Mouse (Mus musculus): ENCODE measurements around the gene N6amt1.
A peak's percentile ranks its signal among the peaks of the same experiment; 100 is the strongest.

Gene N6amt1

GRCm38 (mm10) chr16:87384366-87384765, 30.4 kb downstream of the N6amt1 start:
- DNase-seq (ENCODE audit: low read depth, low spot score): no peak

DNA sequence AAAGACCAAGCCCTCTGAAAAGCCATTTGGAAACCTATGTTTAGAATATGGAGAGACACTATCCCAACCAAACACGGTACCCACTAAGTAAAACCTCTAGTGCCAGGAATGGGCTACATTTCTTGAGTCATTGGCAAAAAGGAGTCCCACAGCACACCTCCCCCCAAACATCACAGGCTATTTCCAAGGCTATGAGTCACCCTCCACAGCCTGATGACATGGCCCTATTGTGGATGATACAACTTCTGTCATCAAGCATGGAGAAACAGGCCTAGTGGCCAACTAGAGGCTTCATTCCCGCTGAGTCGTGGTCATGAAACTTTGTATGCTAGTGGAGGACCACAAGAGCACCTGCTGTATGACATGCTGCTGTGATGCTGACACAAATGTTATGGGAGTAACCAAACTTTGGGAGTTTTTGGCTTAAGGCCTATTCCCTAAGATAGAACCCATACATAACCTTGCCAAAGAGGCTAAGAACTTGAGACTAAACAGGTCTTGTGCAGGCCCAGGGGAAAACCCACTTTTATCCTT, 33.5 kb downstream of the N6amt1 start:
- DNase-seq (ENCODE audit: low read depth, low spot score): no peak

DNA sequence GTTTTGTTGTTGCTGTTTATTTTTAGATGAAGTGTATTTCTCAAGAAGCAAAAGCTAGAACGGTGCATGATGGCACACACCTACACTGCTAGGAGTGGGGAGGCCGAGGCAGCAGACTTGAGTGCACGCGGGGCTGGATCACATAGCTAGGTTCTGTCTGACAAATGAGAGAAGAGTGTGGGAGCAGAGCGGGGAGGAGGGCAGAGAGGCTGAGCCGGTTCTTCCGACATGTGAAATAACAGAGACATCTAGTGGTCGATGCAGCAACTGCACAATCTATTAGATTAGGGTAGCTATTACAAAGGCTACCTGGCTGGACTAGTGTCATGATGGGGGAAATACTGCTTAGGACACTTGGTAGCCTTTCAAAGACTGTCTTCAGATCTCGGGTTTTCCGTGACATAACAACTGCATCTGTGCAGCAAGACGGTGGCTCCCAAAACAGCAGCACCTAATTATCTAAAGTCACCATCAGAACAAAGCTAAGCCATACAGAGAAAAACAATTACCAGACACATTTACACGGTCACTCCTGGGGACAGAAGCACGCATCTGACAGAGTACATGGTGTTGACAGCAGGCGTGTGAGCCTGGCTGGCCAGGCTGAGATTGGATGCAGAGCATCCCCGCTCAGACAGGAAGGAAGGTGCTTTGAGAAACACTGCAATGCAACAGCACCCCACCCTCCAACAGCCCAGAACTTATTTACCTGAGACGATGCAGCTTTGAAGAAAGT, 40.0 kb downstream of the N6amt1 start:
- DNase-seq (ENCODE audit: low read depth, low spot score): peak; percentile 54

DNA sequence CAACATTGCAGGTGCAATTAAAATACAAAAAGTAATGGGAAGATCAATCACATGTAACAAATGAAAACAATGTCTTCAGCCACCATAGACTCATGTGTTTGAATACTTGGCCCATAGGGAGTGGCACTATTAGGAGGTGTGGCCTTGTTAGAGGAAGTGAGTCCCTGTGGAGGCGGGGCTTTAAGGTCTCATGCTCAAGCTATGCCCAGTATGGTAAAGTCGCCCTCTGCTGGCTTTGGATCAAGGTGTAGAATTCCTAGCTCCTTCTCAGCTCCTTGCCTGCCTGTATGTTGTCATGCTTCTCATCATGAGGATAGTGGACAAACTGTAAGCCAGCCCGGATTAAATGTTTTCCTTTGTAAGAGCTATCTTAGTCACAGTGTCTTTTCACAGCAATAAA, 51.0 kb downstream of the N6amt1 start:
- no peak for DNase-seq (ENCODE audit: low read depth, low spot score)

Data from retina, postnatal 7 days (tissue).